Mouse (Mus musculus) myocyte (in vitro differentiated cells): ENCODE data around the gene Fosl2.

ENCODE experiments used
- CEBPB ChIP-seq: IDR thresholded peaks from 2 replicates; pipeline ENCODE4 v1.6.1; 2011; ENCODE audit warnings: mild to moderate bottlenecking, moderate library complexity; ENCODE audit not compliant: poor library complexity, insufficient read depth, severe bottlenecking
- E2F4 ChIP-seq: IDR thresholded peaks from one replicate; pipeline ENCODE4 v1.6.1; 2011; ENCODE audit warnings: mild to moderate bottlenecking, control low read depth, moderate library complexity; ENCODE audit not compliant: insufficient read depth
- MAX ChIP-seq: IDR thresholded peaks from one replicate; pipeline ENCODE4 v1.6.1; 2011; ENCODE audit warnings: low read depth, mild to moderate bottlenecking, control low read depth
- MYOD1 ChIP-seq, 3 experiments: IDR thresholded peaks; one replicate each; pipeline ENCODE4 v1.6.1; 2011; ENCODE audit warnings: control low read depth in 2 of 3, low read depth in 2 of 3, mild to moderate bottlenecking in 2 of 3, moderate library complexity in 1 of 3; ENCODE audit not compliant: insufficient read length in 2 of 3, control insufficient read depth in 1 of 3
- MYOG ChIP-seq, 3 experiments: IDR thresholded peaks; one replicate each; pipeline ENCODE4 v1.6.1; 2011; ENCODE audit warnings: control low read depth in 2 of 3, low read depth in 2 of 3, mild to moderate bottlenecking in 2 of 3; ENCODE audit not compliant: insufficient read length in 2 of 3, control insufficient read depth in 1 of 3, insufficient read depth in 1 of 3
- POLR2A ChIP-seq: IDR thresholded peaks from one replicate; pipeline ENCODE4 v1.6.1; 2011; ENCODE audit warnings: low read depth, mild to moderate bottlenecking, control low read depth, moderate library complexity; ENCODE audit not compliant: insufficient read length
- POLR2AphosphoS2 ChIP-seq: IDR thresholded peaks from one replicate; pipeline ENCODE4 v1.6.1; 2011; ENCODE audit warnings: low read depth, control low read depth; ENCODE audit not compliant: insufficient read length
- REST ChIP-seq: IDR thresholded peaks from one replicate; pipeline ENCODE4 v1.6.1; 2011; ENCODE audit warnings: mild to moderate bottlenecking, control low read depth, moderate library complexity; ENCODE audit not compliant: insufficient read depth, insufficient read length
- SRF ChIP-seq: IDR thresholded peaks from one replicate; pipeline ENCODE4 v1.6.1; 2011; ENCODE audit warnings: low read depth; ENCODE audit not compliant: control insufficient read depth, insufficient read length
- TCF12 ChIP-seq: IDR thresholded peaks from one replicate; pipeline ENCODE4 v1.6.1; 2011; ENCODE audit warnings: mild to moderate bottlenecking, control low read depth; ENCODE audit not compliant: poor library complexity, insufficient read depth, severe bottlenecking
- TCF3 ChIP-seq: IDR thresholded peaks from one replicate; pipeline ENCODE4 v1.6.1; 2011; ENCODE audit warnings: low read depth, control low read depth; ENCODE audit not compliant: insufficient read length
- USF1 ChIP-seq: IDR thresholded peaks from one replicate; pipeline ENCODE4 v1.6.1; 2011; ENCODE audit warnings: low read depth, mild to moderate bottlenecking, control low read depth, moderate library complexity

DNA sequence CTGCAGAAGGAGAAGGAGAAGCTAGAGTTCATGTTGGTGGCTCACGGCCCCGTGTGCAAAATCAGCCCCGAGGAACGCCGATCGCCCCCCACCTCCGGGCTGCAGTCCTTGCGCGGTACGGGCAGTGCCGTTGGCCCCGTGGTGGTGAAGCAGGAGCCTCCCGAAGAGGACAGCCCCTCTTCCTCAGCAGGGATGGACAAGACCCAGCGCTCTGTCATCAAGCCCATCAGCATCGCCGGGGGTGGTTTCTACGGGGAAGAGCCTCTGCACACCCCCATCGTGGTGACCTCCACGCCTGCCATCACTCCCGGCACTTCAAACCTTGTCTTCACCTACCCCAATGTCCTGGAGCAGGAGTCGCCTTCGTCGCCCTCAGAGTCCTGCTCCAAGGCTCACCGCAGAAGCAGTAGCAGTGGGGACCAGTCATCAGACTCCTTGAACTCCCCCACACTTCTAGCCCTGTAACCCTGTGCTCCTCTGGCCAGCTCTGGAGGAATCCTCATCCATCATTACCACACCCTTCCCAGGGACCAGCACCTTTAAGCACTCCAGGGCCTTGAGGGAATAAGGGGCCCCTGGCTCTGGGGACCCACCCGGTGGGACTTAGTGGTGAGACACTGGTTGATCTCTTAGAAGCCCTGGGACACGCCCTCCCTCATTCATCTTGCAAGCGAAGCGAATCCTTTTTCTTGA lies 17.3 kb downstream of the Fosl2 start:
- no peak for TF ChIP-seq MYOD1 (IDR thresholded peaks at IDR 0.05; ENCODE audit: control insufficient read depth in 1 of 3, insufficient read length in 2 of 3, low read depth in 2 of 3)
- no peak for TF ChIP-seq CEBPB
- peak; percentile 7 for TF ChIP-seq POLR2A
- no peak for TF ChIP-seq USF1
- TF ChIP-seq POLR2AphosphoS2 = no peak
- TF ChIP-seq MYOG (IDR thresholded peaks at IDR 0.05; ENCODE audit: control insufficient read depth in 1 of 3, insufficient read depth in 1 of 3, insufficient read length in 2 of 3, low read depth in 2 of 3) = no peak
- TF ChIP-seq TCF3 = no peak
- no peak for TF ChIP-seq E2F4
- TF ChIP-seq MAX = no peak
- TF ChIP-seq TCF12 = no peak
- TF ChIP-seq SRF = no peak
- TF ChIP-seq REST = no peak
